Mouse (Mus musculus) adrenal gland, postnatal 10 days (tissue): ENCODE results near the gene Sptan1. TPM values are rescaled to one million over a fixed set of nuclear protein-coding genes. Genes with fewer than 3 reads are reported as not detected.
A peak's percentile ranks its signal among the peaks of the same experiment; 100 is the strongest.

ENCODE experiments used
- DNase-seq: peaks from one replicate; pipeline ENCODE4 v3.0.0; 2021; ENCODE audit warnings: mixed read lengths
- long read RNA-seq, 2 experiments: library from polyadenylated mRNA; stranded (forward); transcript quantifications; one replicate each; pipeline ENCODE4 v2.0.0; 2021
- total RNA-seq, 2 experiments: library from RNA; stranded (reverse); gene quantifications; 2 replicates each; pipeline ENCODE4 v1.2.3; 2021

Gene Sptan1
- 100 to 1,000 TPM; 200 to 226 TPM for total RNA-seq
- long read RNA-seq, experiment 1, partial matches to known transcripts, result 25 of 29 reads
- long read RNA-seq, experiment 1, other reads (novel, unspliced or antisense), result 4 of 29 reads
- long read RNA-seq, experiment 2, partial matches to known transcripts, result 24 of 36 reads
- long read RNA-seq, experiment 2, other reads (novel, unspliced or antisense), result 10 of 36 reads

GRCm38 (mm10) chr2:29965250-29965843 is at the start of gene Sptan1:
Sptan1 (plus strand) TSS chr2:29965560.
- DNase-seq, result peak; percentile 99

DNA sequence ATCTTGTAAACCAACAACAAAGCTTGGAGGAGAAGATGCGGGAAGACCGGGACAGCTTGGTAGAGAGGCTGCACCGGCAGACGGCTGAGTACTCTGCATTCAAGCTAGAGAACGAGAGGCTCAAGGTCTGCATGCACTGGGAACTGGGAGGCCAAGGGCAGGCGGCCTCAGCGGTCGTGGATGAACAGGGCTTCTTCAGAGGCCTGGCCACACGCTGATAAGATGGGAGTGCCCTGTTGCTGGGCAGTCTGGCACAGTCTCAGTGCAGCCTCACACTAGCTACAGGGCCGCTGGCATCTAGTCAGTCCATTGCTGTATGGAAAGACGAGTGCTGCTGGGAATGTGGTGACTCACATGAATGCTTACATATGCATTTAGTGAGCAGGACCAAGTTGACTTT is 47.7 kb upstream of the Sptan1 start:
- DNase-seq, result peak; percentile 39

DNA sequence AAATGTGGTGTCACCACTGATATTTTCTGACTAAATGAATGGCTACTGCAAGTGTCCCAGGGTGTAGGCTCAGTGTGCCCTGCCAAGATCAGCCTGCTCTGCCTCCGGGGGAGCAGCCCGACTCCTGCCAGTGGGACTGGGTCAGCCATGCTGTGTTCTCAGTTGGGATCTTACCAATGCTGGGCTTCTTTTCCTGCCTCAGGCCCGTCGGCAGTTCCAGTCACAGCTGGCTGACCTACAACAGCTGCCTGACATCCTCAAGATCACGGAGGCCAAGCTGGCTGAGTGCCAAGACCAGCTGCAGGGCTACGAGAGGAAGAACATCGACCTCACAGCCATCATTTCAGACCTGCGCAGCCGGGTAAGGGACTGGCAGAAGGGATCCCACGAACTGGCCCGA is 43.3 kb upstream of the Sptan1 start:
- DNase-seq, result peak; percentile 71

- DNase-seq, result no peak
These were observed 38.8 kb upstream of the Sptan1 start for GRCm38 (mm10) chr2:29926542-29926941.

- no peak for DNase-seq
These were observed 34.9 kb upstream of the Sptan1 start for GRCm38 (mm10) chr2:29930506-29930905.

- no peak for DNase-seq
These were observed 34.2 kb upstream of the Sptan1 start for GRCm38 (mm10) chr2:29931194-29931593.

GRCm38 (mm10) chr2:29934906-29935599 is 30.3 kb upstream of the Sptan1 start, which contains the start of gene Gle1:
Gle1 (plus strand) TSS chr2:29935426.
- peak; percentile 98 for DNase-seq

DNA sequence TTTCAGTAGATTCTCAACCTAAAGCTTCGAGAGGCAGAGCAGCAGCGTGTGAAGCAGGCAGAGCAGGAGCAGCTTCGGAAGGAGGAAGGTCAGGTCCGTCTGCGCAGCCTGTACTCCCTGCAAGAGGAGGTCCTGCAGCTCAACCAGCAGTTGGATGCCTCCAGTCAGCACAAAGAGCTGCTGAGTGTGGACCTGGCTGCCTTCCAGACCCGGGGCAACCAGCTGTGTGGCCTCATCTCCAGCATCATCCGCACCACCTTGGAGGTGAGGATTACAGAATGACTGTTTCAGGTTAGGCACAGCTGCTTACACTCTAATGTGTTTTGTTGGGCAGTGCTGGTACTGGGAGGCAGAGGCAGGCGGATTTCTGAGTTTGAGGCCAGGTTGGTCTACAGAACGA is 25.3 kb upstream of the Sptan1 start:
- no peak for DNase-seq

DNA sequence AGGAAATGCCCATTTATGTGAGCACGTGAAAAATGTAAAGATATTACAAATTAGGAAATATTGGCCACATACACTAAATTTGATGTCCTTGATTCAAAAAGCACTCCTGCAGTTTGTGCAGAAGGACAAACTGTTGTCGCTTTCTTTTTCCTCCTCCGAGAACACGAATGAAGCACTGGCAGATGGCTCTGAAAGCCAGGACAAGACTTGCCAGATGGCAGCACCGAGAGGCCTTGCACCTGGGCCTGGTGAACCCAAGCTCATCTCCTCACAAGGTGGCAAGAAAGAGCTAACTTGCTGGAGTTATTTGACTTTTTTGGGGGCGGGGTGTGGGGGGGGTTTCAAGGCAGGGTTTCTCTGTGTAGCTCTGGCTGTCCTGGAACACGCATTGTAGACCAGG is 24.5 kb upstream of the Sptan1 start:
- DNase-seq, result no peak

DNA sequence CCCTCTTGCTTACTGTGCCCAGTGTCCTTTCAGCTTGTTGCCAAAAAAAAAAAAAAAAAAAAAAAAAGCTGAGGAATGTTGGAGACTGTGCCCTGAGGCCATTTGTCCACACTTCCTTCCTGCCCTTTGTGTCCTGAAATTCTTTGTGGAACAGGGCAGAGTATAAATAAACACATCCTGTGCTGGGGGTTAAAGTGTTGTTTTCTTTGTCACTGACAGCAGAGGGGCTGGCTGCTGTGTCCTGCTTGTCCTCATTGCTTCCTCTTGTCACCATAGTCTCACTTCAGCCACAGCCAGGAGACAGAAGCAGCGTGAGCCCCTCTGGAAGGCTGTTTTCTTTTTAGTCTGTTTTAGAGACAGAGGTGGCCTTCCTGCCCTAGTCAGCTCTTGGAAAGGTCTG is 20.6 kb upstream of the Sptan1 start:
- DNase-seq, result peak; percentile 15

GRCm38 (mm10) chr2:29948896-29949295 is 16.5 kb upstream of the Sptan1 start:
- DNase-seq, result no peak

- no peak for DNase-seq
These were observed 4.1 kb upstream of the Sptan1 start for GRCm38 (mm10) chr2:29961246-29961645.

GRCm38 (mm10) chr2:29964354-29965249 is 758 bp upstream of the Sptan1 start:
- peak; percentile 24 for DNase-seq

DNA sequence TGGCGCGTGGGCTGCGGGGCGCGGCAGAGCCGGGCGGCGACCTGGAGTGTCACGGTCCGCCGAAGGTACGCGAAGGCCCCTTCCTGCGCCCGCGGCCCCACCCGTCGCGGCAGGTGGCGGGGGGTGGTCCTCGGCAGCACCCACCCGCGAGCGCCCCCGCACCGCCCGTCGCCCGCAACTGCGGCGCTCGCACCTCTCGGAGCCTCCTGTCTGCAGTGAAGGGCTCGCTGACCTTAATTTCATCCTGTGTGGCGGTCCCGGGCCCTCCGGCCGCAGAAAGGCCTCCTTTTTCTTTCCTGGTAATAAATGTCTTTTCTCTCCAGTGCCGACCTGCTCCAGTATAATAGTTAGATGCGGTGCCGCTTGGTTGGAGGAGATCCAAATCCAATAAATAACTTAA is 546 bp downstream of the Sptan1 start:
- DNase-seq, result peak; percentile 59

- no peak for DNase-seq
These were observed 1.5 kb downstream of the Sptan1 start for GRCm38 (mm10) chr2:29966826-29967225.

DNA sequence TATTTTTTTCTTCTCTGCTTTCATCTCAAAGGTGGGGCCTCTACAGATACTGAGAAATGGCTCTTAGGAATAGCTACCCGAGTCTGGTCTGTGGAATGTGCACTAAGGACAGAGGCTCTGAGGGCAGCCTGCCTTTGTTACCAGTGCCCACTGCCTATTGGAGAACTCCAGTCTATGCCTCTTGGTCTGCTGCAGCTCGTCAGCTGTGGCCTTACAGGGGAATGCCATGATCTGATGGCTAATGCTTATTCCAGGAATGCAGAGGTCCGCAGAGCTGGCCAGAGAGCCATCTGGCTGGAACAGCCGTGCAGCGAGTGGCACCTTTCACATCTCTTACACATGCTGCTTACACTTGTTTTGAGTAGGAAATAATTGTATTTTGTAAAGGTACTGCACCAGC is 2.4 kb downstream of the Sptan1 start:
- no peak for DNase-seq

DNA sequence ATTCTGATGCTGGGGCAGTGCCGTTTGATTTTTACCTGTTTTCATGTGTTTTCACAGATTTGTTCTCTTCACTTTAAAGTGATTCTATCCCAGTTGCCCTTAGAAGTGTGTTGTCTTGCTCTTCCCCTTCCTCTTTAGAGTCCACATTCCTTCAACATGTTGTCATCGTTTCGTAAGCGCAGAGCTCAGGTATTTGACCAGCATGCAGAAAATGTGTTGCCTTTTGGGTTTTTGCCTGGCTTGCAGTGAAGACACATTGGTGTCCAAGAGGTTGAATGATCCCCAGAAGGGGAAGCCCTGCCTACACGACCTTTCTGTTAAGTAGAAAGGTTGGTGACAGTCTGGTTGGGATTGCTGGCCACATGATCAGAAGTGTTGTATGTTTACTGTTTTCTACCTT is 3.3 kb downstream of the Sptan1 start:
- DNase-seq, result no peak

- peak; percentile 92 for DNase-seq
These were observed 6.7 kb downstream of the Sptan1 start for GRCm38 (mm10) chr2:29971838-29972635.

GRCm38 (mm10) chr2:29973525-29973924 is 8.2 kb downstream of the Sptan1 start:
- DNase-seq, result no peak

- DNase-seq, result peak; percentile 66
These were observed 11.9 kb downstream of the Sptan1 start for GRCm38 (mm10) chr2:29977307-29977706.

GRCm38 (mm10) chr2:29980661-29981060 is 15.3 kb downstream of the Sptan1 start:
- DNase-seq, result no peak

DNA sequence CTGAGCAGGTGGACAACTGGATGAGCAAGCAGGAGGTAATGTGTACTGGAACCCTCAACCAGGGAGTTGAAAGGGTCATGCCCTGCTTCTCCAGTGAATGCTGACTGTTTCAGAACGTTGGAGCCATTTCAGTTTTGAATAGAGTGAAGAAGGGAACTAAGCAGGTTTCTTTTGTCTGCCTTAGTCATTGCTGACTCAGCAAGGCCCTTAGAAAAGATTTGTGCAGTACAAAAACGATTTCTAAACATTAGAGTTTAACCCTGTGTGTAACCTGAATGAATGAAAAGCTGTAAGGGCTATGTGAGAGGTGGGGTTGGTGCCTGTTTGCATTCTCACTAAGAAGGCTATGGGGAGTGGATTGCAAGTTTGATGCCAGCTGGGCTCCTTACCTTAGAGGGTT is 26.6 kb downstream of the Sptan1 start:
- no peak for DNase-seq
